Mouse (Mus musculus): Measurements from ENCODE around the gene Xpnpep1.
A peak's percentile ranks its signal among the peaks of the same experiment; 100 is the strongest.

Xpnpep1 gene

GRCm38 (mm10) chr19:53029045-53029444 is 11.0 kb downstream of the Xpnpep1 start:
- DNase-seq: no peak

GRCm38 (mm10) chr19:53028216-53028615 is 11.8 kb downstream of the Xpnpep1 start:
- no peak for DNase-seq

- no peak for DNase-seq
Measured at GRCm38 (mm10) chr19:53023189-53023588, 16.8 kb downstream of the Xpnpep1 start.

- DNase-seq: no peak
Measured at GRCm38 (mm10) chr19:53022037-53022614, 17.9 kb downstream of the Xpnpep1 start.

- no peak for DNase-seq
Measured at GRCm38 (mm10) chr19:53021537-53021936, 18.5 kb downstream of the Xpnpep1 start.

GRCm38 (mm10) chr19:53019716-53020463 is 20.1 kb downstream of the Xpnpep1 start:
- DNase-seq: peak; percentile 74

- peak; percentile 33 for DNase-seq
Measured at GRCm38 (mm10) chr19:53017954-53018353, 22.1 kb downstream of the Xpnpep1 start.

- no peak for DNase-seq
Measured at GRCm38 (mm10) chr19:53017248-53017647, 22.8 kb downstream of the Xpnpep1 start.

- DNase-seq: no peak
Measured at GRCm38 (mm10) chr19:53014910-53015710, 24.9 kb downstream of the Xpnpep1 start.

GRCm38 (mm10) chr19:53013744-53014143 is 26.3 kb downstream of the Xpnpep1 start:
- DNase-seq: no peak

- DNase-seq: no peak
Measured at GRCm38 (mm10) chr19:53013341-53013740, 26.7 kb downstream of the Xpnpep1 start.

GRCm38 (mm10) chr19:53010941-53011340 is 29.1 kb downstream of the Xpnpep1 start:
- no peak for DNase-seq

- no peak for DNase-seq
Measured at GRCm38 (mm10) chr19:53008921-53009320, 31.1 kb downstream of the Xpnpep1 start.

GRCm38 (mm10) chr19:53008020-53008705 is 31.9 kb downstream of the Xpnpep1 start:
- DNase-seq: peak; percentile 63

- DNase-seq: no peak
Measured at GRCm38 (mm10) chr19:53005978-53006377, 34.0 kb downstream of the Xpnpep1 start.

GRCm38 (mm10) chr19:53003554-53004365 is 36.3 kb downstream of the Xpnpep1 start:
- DNase-seq: no peak

- DNase-seq: no peak
Measured at GRCm38 (mm10) chr19:53002166-53003095, 37.6 kb downstream of the Xpnpep1 start.

- DNase-seq: peak; percentile 56
Measured at GRCm38 (mm10) chr19:52992880-52993440, 47.1 kb downstream of the Xpnpep1 start.

GRCm38 (mm10) chr19:52991924-52992323 is 48.1 kb downstream of the Xpnpep1 start:
- DNase-seq: no peak

GRCm38 (mm10) chr19:52979020-52979711 is 60.8 kb downstream of the Xpnpep1 start:
- no peak for DNase-seq

Measured in right cerebral cortex, postnatal 4 days (tissue).